ENCODE assay signal across 8 mouse cellular contexts in the genomic region with DNA sequence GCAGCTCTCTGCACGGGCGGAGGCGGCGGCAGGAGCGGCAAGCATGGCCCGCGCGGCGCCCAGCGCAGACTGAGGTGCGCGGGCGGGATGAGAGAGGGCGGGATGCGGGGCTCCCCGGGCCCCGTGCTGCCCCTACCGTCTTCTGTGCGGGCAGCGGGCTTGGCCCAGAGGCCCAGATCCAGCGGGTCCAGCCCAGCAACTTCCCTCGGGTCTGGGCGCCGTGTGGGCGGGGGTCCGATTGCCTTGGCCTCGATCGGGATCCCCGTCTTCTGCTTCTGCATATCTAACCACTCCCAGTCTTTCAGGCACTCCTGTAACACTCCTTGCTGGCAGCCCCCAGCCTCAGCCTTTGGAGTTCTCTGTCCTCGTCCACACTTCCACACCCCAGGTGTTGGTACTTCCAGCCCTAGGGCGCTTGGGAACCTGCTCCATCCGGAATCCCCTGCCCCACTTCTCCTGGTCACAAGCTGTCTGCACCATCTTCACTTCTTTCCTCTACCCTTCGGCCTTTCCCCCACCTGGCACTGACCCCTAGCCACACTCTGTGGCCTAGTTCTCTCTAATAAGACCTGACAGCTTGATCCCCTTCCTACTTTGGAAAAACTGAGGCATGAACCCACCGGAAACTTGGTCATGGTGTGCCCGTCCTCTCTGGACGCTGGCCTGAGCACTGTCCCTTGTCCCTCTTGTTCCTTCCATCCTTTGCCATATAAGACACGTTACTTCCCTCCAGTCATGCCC. TPM values are rescaled to one million over a fixed set of nuclear protein-coding genes. Genes with fewer than 3 reads are reported as not detected.
DNase-seq lines count a peak whose midpoint lies in the region; ATAC-seq and TF ChIP-seq lines count a peak whose summit lies in the region.

No protein-coding gene starts in this region.

- H3K27ac ChIP-seq in lung, embryonic 15.5 days, result peak overlapping the region; percentile 69
- peak overlapping the region; percentile 92 for H3K27ac ChIP-seq in embryonic fibroblast, embryonic 13.5 days (ENCODE audit: insufficient read depth, low read length)
- H3K27ac ChIP-seq in midbrain, embryonic 14.5 days (replicated peaks; ENCODE audit: low read depth, low read length), result peak overlapping the region; percentile 83

- no peaks in the 10 kb centered on the region for H3K9me3 ChIP-seq in lung, embryonic 15.5 days
- no peaks in the 10 kb centered on the region for H3K9me3 ChIP-seq in midbrain, embryonic 14.5 days (ENCODE audit: control insufficient read depth, low read length)

- peaks cover 22% of the 10 kb centered on the region for H3K4me1 ChIP-seq in lung, embryonic 15.5 days
- peaks cover 14% of the 10 kb centered on the region for H3K4me1 ChIP-seq in embryonic fibroblast, embryonic 13.5 days (ENCODE audit: control insufficient read depth, insufficient read depth, low read length)
- peaks cover 16% of the 10 kb centered on the region for H3K4me1 ChIP-seq in midbrain, embryonic 14.5 days (ENCODE audit: control insufficient read depth, insufficient read depth, low read length)

- H3K36me3 ChIP-seq in lung, embryonic 15.5 days, result no peaks in the 10 kb centered on the region
- H3K36me3 ChIP-seq in midbrain, embryonic 14.5 days (ENCODE audit: control insufficient read depth, insufficient read depth, low read length), result no peaks in the 10 kb centered on the region

- no peak for TF ChIP-seq CTCF in embryonic fibroblast, embryonic 13.5 days (IDR thresholded peaks at IDR 0.05; ENCODE audit: borderline replicate concordance, insufficient read depth, low read length)

- no peaks in the 10 kb centered on the region for H3K27me3 ChIP-seq in lung, embryonic 15.5 days
- H3K27me3 ChIP-seq in midbrain, embryonic 14.5 days (ENCODE audit: control insufficient read depth, insufficient read depth, low read length), result no peaks in the 10 kb centered on the region

- WGBS in lung, embryonic 15.5 days, result 2% methylated on average over 33 of the region's 37 CpGs
- WGBS in midbrain, embryonic 14.5 days, result 2% methylated on average over 32 of the region's 37 CpGs

- peak overlapping the region; percentile 92 for H3K9ac ChIP-seq in lung, embryonic 15.5 days
- peak overlapping the region; percentile 90 for H3K9ac ChIP-seq in midbrain, embryonic 14.5 days (replicated peaks; ENCODE audit: low read length)

- peak; percentile 76 for DNase-seq in cerebellum, adult 9-10 months
- DNase-seq in cerebellum, postnatal 14 days, result no peak
- no peak for DNase-seq in lung, postnatal 25 days (ENCODE audit: low spot score)
- no peak for DNase-seq in midbrain, embryonic 14.5 days
- DNase-seq in natural killer cell, adult 2 months (ENCODE audit: low spot score in 2 of 2), result no peak

- peak; percentile 24; the same call in 1 of the 2 replicates for TF ChIP-seq POLR2A in embryonic fibroblast, embryonic 13.5 days (IDR thresholded peaks at IDR 0.05; ENCODE audit: low read depth, low read length)

- peak overlapping the region; percentile 71 for H3K4me2 ChIP-seq in lung, embryonic 15.5 days
- peak overlapping the region; percentile 85 for H3K4me2 ChIP-seq in midbrain, embryonic 14.5 days (ENCODE audit: low read length)

- peak; percentile 44; the same call in 1 of the 2 replicates for ATAC-seq in lung, embryonic 15.5 days (ENCODE audit: borderline replicate concordance, extremely low read depth, low FRiP score, low TSS enrichment)
- peak; percentile 42 for ATAC-seq in inflammation-experienced regulatory T-cells, adult 6 months
- ATAC-seq in midbrain, embryonic 14.5 days (ENCODE audit: low FRiP score, low TSS enrichment), result peak; percentile 80; the same call in 1 of the 2 replicates

- H3K4me3 ChIP-seq in lung, embryonic 15.5 days, result peak overlapping the region; percentile 88
- peak overlapping the region; percentile 92 for H3K4me3 ChIP-seq in embryonic fibroblast, embryonic 13.5 days (ENCODE audit: insufficient read depth, low read length)
- H3K4me3 ChIP-seq in midbrain, embryonic 14.5 days (replicated peaks; ENCODE audit: low read depth, low read length), result peak overlapping the region; percentile 81

RNA-seq across cellular contexts. Expression of a gene that starts 0.5 kb away (rescaled TPM):
- 18.3 and 20.5 TPM in 2 replicates for polyA plus RNA-seq in lung, embryonic 15.5 days (2015; fragmentation: Nextera tagmentation; extraction: Ambion mirVana)
- 55.7 and 63.3 TPM in 2 replicates for polyA plus RNA-seq in embryonic fibroblast, embryonic 13.5 days (2011; ENCODE audit: insufficient read length, low read depth, missing spikeins)
- 10 to 100 TPM in 1 of 3 experiments, 1 to 10 TPM in 2; 8.7 to 10.2 (median 8.9) TPM for polyA plus RNA-seq in inflammation-experienced regulatory T-cells, adult 6 months (2017; shearing (Covaris generic))
- 16.5 and 18.0 TPM in 2 replicates for polyA plus RNA-seq in midbrain, embryonic 14.5 days (2014; fragmentation: Nextera tagmentation; extraction: Ambion mirVana)

RNA-seq across cellular contexts. Expression of a gene that starts 17.9 kb away (rescaled TPM):
- 10.8 and 11.4 TPM in 2 replicates for polyA plus RNA-seq in lung, embryonic 15.5 days (2015; fragmentation: Nextera tagmentation; extraction: Ambion mirVana)
- polyA plus RNA-seq in embryonic fibroblast, embryonic 13.5 days (2011; ENCODE audit: insufficient read length, low read depth, missing spikeins), result 7.0 and 8.4 TPM in 2 replicates
- polyA plus RNA-seq in inflammation-experienced regulatory T-cells, adult 6 months (2017; shearing (Covaris generic)), result 1 to 10 TPM; 1.4 to 2.4 (median 2.2) TPM
- 4.9 and 6.4 TPM in 2 replicates for polyA plus RNA-seq in midbrain, embryonic 14.5 days (2014; fragmentation: Nextera tagmentation; extraction: Ambion mirVana)
